Mouse (Mus musculus) cerebellum, adult 2 months (tissue): Measurements from ENCODE around the gene Adora2a.

ENCODE experiments used
- CTCF ChIP-seq: fragments of 200-500 bp; IDR thresholded peaks from 2 replicates; pipeline ENCODE4 v1.5.1; 2011; ENCODE audit warnings: low read depth, mild to moderate bottlenecking, control low read depth, low read length, moderate library complexity, borderline replicate concordance; ENCODE audit not compliant: insufficient read depth
- POLR2A ChIP-seq: fragments of 200-500 bp; IDR thresholded peaks from 2 replicates; pipeline ENCODE4 v1.6.1; 2011; ENCODE audit warnings: low read length, control low read depth, borderline replicate concordance; ENCODE audit not compliant: insufficient read depth

DNA sequence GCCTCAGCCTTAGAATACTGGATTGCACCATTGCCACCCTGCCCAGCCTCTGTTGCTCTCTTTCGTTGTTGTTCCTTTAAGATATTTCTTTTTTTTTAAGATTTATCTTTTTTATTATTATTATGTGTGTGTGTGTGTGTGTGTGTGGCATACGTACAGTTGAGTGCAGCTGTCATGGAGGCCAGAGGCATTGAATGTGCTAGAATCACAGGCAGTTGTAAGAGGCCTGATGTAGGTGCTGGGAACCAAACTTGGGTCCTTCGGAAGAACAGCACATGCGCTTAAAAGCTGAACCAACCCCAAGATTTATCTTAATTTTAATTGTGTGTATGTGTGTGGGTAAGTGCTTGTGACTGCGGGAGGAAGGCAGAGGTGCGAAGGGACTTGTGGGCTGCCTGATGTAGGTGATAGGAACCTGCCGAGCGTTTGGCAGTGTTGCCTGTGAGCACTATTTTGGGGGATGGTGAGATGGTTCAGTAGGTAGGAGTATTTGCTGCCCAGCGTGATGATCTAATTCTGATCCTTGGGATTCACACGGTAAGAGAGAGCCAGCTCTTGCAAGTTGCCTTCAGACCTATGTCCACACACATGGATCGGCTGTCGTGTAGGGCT is 15.4 kb upstream of the Adora2a start:
- no peak for TF ChIP-seq CTCF
- no peak for TF ChIP-seq POLR2A
